Comparison of ENCODE assay signal across 8 mouse cellular contexts in genomic region chr16:3847871-3848270, GRCm38 (mm10). TPM values are rescaled to one million over a fixed set of nuclear protein-coding genes. Genes with fewer than 3 reads are reported as not detected.
DNase-seq lines count a peak whose midpoint lies in the region; ATAC-seq lines count a peak whose summit lies in the region.

No protein-coding gene starts in this region.

- H3K36me3 ChIP-seq in kidney, embryonic 15.5 days = no peaks in the 10 kb centered on the region
- H3K36me3 ChIP-seq in hindbrain, embryonic 11.5 days (ENCODE audit: control insufficient read depth, insufficient read depth, low read length) = no peaks in the 10 kb centered on the region
- no peaks in the 10 kb centered on the region for H3K36me3 ChIP-seq in midbrain, embryonic 12.5 days

- no peaks in the 10 kb centered on the region for H3K27me3 ChIP-seq in kidney, embryonic 15.5 days
- no peaks in the 10 kb centered on the region for H3K27me3 ChIP-seq in hindbrain, embryonic 11.5 days (ENCODE audit: control insufficient read depth, insufficient read depth, low read length)
- H3K27me3 ChIP-seq in midbrain, embryonic 12.5 days = no peaks in the 10 kb centered on the region

- ATAC-seq in kidney, embryonic 15.5 days (replicated peaks; ENCODE audit: low FRiP score) = no peak
- ATAC-seq in hindbrain, embryonic 11.5 days (ENCODE audit: low FRiP score) = no peak
- no peak for ATAC-seq in midbrain, embryonic 12.5 days (ENCODE audit: low FRiP score, low read depth)
- ATAC-seq in megakaryocyte-erythroid progenitor cell, adult 5-6 weeks (replicated peaks; ENCODE audit: low FRiP score, low TSS enrichment, poor library complexity, severe bottlenecking) = no peak

- H3K9ac ChIP-seq in kidney, embryonic 15.5 days = peak overlapping the region; percentile 50
- H3K9ac ChIP-seq in hindbrain, embryonic 11.5 days (ENCODE audit: low read depth, low read length) = peak overlapping the region; percentile 66; the same call in 1 of the 2 replicates
- peak overlapping the region; percentile 68 for H3K9ac ChIP-seq in midbrain, embryonic 12.5 days (replicated peaks)

- peak overlapping the region; percentile 55 for H3K4me3 ChIP-seq in kidney, embryonic 15.5 days (replicated peaks)
- H3K4me3 ChIP-seq in hindbrain, embryonic 11.5 days (ENCODE audit: low read depth, low read length) = peak overlapping the region; percentile 63; the same call in 1 of the 2 replicates
- peak overlapping the region; percentile 72 for H3K4me3 ChIP-seq in midbrain, embryonic 12.5 days

- DNase-seq in kidney, adult 8-10 months = no peak
- peak; percentile 15 for DNase-seq in adipocyte (ENCODE audit: low spot score)
- DNase-seq in hindbrain, embryonic 11.5 days (ENCODE audit: low spot score) = no peak
- no peak for DNase-seq in urinary bladder, postnatal 10 days (ENCODE audit: low spot score)
- DNase-seq in ovary, postnatal 14 days (ENCODE audit: low spot score) = no peak

- 68% methylated on average over 4 of the region's 4 CpGs for WGBS in kidney, embryonic 15.5 days
- WGBS in hindbrain, embryonic 11.5 days = 71% methylated on average over 4 of the region's 4 CpGs
- WGBS in midbrain, embryonic 12.5 days = 67% methylated on average over 4 of the region's 4 CpGs

- H3K4me1 ChIP-seq in kidney, embryonic 15.5 days = peaks cover 8% of the 10 kb centered on the region
- H3K4me1 ChIP-seq in hindbrain, embryonic 11.5 days (replicated peaks; ENCODE audit: control insufficient read depth, insufficient read depth, low read length) = 0 out of 2 replicates have a peak, but pooled peaks cover under 1% of the 10 kb centered on the region
- H3K4me1 ChIP-seq in midbrain, embryonic 12.5 days = peaks cover 4% of the 10 kb centered on the region; the same call in 1 of the 2 replicates

- peak overlapping the region; percentile 73 for H3K4me2 ChIP-seq in kidney, embryonic 15.5 days
- peak overlapping the region; percentile 50; the same call in 1 of the 2 replicates for H3K4me2 ChIP-seq in hindbrain, embryonic 11.5 days (replicated peaks; ENCODE audit: low read depth, low read length)
- peak overlapping the region; percentile 67 for H3K4me2 ChIP-seq in midbrain, embryonic 12.5 days (replicated peaks)

- no peaks in the 10 kb centered on the region for H3K9me3 ChIP-seq in kidney, embryonic 15.5 days (replicated peaks)
- no peaks in the 10 kb centered on the region for H3K9me3 ChIP-seq in hindbrain, embryonic 11.5 days (ENCODE audit: control insufficient read depth, low read length)
- H3K9me3 ChIP-seq in midbrain, embryonic 12.5 days = no peaks in the 10 kb centered on the region

- no peak overlapping the region for H3K27ac ChIP-seq in kidney, embryonic 15.5 days
- no peak overlapping the region for H3K27ac ChIP-seq in hindbrain, embryonic 11.5 days (ENCODE audit: low read depth, low read length)
- H3K27ac ChIP-seq in midbrain, embryonic 12.5 days (replicated peaks) = no peak overlapping the region

RNA-seq across cellular contexts. Expression of gene Zfp174, which starts 0.8 kb away (rescaled TPM):
- polyA plus RNA-seq in kidney, embryonic 15.5 days (2015; fragmentation: Nextera tagmentation; extraction: Ambion mirVana) = 1.4 and 1.7 TPM in 2 replicates
- polyA plus RNA-seq in hindbrain, embryonic 11.5 days (2014; fragmentation: Nextera tagmentation; extraction: Ambion mirVana) = 0.91 and 1.0 TPM in 2 replicates
- 1.6 and 2.1 TPM in 2 replicates for polyA plus RNA-seq in midbrain, embryonic 12.5 days (2016; fragmentation: Nextera tagmentation; extraction: Ambion mirVana)
- total RNA-seq in megakaryocyte-erythroid progenitor cell, adult 5-6 weeks (2014; fragmentation: Nextera tagmentation) = 1.1 and 1.4 TPM in 2 replicates
- 0.66 and 1.1 TPM in 2 replicates for total RNA-seq in megakaryocyte-erythroid progenitor cell, adult 5-6 weeks (2017)

RNA-seq across cellular contexts. Expression of gene Olfr15, which starts 17.2 kb away (rescaled TPM):
- not detected in 2 replicates for polyA plus RNA-seq in kidney, embryonic 15.5 days (2015; fragmentation: Nextera tagmentation; extraction: Ambion mirVana)
- polyA plus RNA-seq in hindbrain, embryonic 11.5 days (2014; fragmentation: Nextera tagmentation; extraction: Ambion mirVana) = not detected in 2 replicates
- not detected in 2 replicates for polyA plus RNA-seq in midbrain, embryonic 12.5 days (2016; fragmentation: Nextera tagmentation; extraction: Ambion mirVana)
- total RNA-seq in megakaryocyte-erythroid progenitor cell, adult 5-6 weeks (2014; fragmentation: Nextera tagmentation) = not detected in 2 replicates
- not detected in 2 replicates for total RNA-seq in megakaryocyte-erythroid progenitor cell, adult 5-6 weeks (2017)

RNA-seq across cellular contexts. Expression of gene Naa60, which starts 24.3 kb away (rescaled TPM):
- polyA plus RNA-seq in kidney, embryonic 15.5 days (2015; fragmentation: Nextera tagmentation; extraction: Ambion mirVana) = 46.4 and 48.3 TPM in 2 replicates
- 59.6 and 69.6 TPM in 2 replicates for polyA plus RNA-seq in hindbrain, embryonic 11.5 days (2014; fragmentation: Nextera tagmentation; extraction: Ambion mirVana)
- polyA plus RNA-seq in midbrain, embryonic 12.5 days (2016; fragmentation: Nextera tagmentation; extraction: Ambion mirVana) = 66.0 and 70.2 TPM in 2 replicates
- total RNA-seq in megakaryocyte-erythroid progenitor cell, adult 5-6 weeks (2014; fragmentation: Nextera tagmentation) = 30.9 and 56.4 TPM in 2 replicates
- 10.1 and 17.4 TPM in 2 replicates for total RNA-seq in megakaryocyte-erythroid progenitor cell, adult 5-6 weeks (2017)

RNA-seq across cellular contexts. Expression of gene Zfp597, which starts 36.5 kb away (rescaled TPM):
- 5.4 and 6.1 TPM in 2 replicates for polyA plus RNA-seq in kidney, embryonic 15.5 days (2015; fragmentation: Nextera tagmentation; extraction: Ambion mirVana)
- 9.2 and 9.5 TPM in 2 replicates for polyA plus RNA-seq in hindbrain, embryonic 11.5 days (2014; fragmentation: Nextera tagmentation; extraction: Ambion mirVana)
- polyA plus RNA-seq in midbrain, embryonic 12.5 days (2016; fragmentation: Nextera tagmentation; extraction: Ambion mirVana) = 12.7 and 13.5 TPM in 2 replicates
- 6.8 and 15.6 TPM in 2 replicates for total RNA-seq in megakaryocyte-erythroid progenitor cell, adult 5-6 weeks (2014; fragmentation: Nextera tagmentation)
- total RNA-seq in megakaryocyte-erythroid progenitor cell, adult 5-6 weeks (2017) = 11.2 and 11.8 TPM in 2 replicates

RNA-seq across cellular contexts. Expression of gene Gm20695, which starts 36.6 kb away (rescaled TPM):
- polyA plus RNA-seq in kidney, embryonic 15.5 days (2015; fragmentation: Nextera tagmentation; extraction: Ambion mirVana) = 2.5 and 2.6 TPM in 2 replicates
- polyA plus RNA-seq in hindbrain, embryonic 11.5 days (2014; fragmentation: Nextera tagmentation; extraction: Ambion mirVana) = 2.8 and 4.9 TPM in 2 replicates
- polyA plus RNA-seq in midbrain, embryonic 12.5 days (2016; fragmentation: Nextera tagmentation; extraction: Ambion mirVana) = 2.6 and 3.3 TPM in 2 replicates
- not detected in 2 replicates for total RNA-seq in megakaryocyte-erythroid progenitor cell, adult 5-6 weeks (2014; fragmentation: Nextera tagmentation)
- 0.38 and 3.1 TPM in 2 replicates for total RNA-seq in megakaryocyte-erythroid progenitor cell, adult 5-6 weeks (2017)
